Mouse (Mus musculus) MEL (cell line): ENCODE results near the gene Eng. TPM values are rescaled to one million over a fixed set of nuclear protein-coding genes. Genes with fewer than 3 reads are reported as not detected.

Source experiments
- DNase-seq: peaks from one replicate; pipeline ENCODE4 v3.0.0; 2011; ENCODE audit warnings: low read depth, low spot score
- H3K27ac ChIP-seq: 2 replicates; pipeline ENCODE4 v1.5.1; 2012; ENCODE audit warnings: low read depth, mild to moderate bottlenecking, control low read depth, low read length, moderate library complexity; ENCODE audit not compliant: control insufficient read depth
- H3K27me3 ChIP-seq, 2 experiments: fragments of 150-350 bp in 1 of 2; sonication (generic) in 1 of 2; 2 replicates each; pipeline ENCODE4 v1.6.1; 2012; ENCODE audit warnings: low read length in 2 of 2, mild to moderate bottlenecking in 2 of 2, improper control_type of control experiment in 1 of 2, moderate library complexity in 1 of 2; ENCODE audit not compliant: insufficient read depth in 2 of 2, control insufficient read depth in 1 of 2
- H3K36me3 ChIP-seq, 2 experiments: 2 replicates each; pipeline ENCODE4 v1.6.1; 2012 to 2014; ENCODE audit warnings: low read length in 2 of 2, improper control_type of control experiment in 1 of 2, inconsistent platforms in 1 of 2, mild to moderate bottlenecking in 1 of 2; ENCODE audit not compliant: insufficient read depth in 2 of 2, control insufficient read depth in 1 of 2
- H3K4me1 ChIP-seq, 2 experiments: fragments of 150-350 bp in 1 of 2; sonication (generic) in 1 of 2; 2 replicates each; pipeline ENCODE4 v1.6.1; 2012; ENCODE audit warnings: low read length in 2 of 2, improper control_type of control experiment in 1 of 2, mild to moderate bottlenecking in 1 of 2; ENCODE audit not compliant: insufficient read depth in 2 of 2, control insufficient read depth in 1 of 2
- H3K4me3 ChIP-seq, 2 experiments: fragments of 150-350 bp in 1 of 2; sonication (generic) in 1 of 2; 2 replicates each; pipeline ENCODE4 v1.5.1; 2012; ENCODE audit warnings: low read depth in 2 of 2, low read length in 2 of 2, mild to moderate bottlenecking in 2 of 2, moderate library complexity in 2 of 2, control low read depth in 1 of 2, improper control_type of control experiment in 1 of 2; ENCODE audit not compliant: control insufficient read depth in 1 of 2, insufficient read depth in 1 of 2
- H3K79me2 ChIP-seq: 2 replicates; pipeline ENCODE4 v1.6.1; 2012; ENCODE audit warnings: mild to moderate bottlenecking, low read length, moderate library complexity; ENCODE audit not compliant: control insufficient read depth, poor library complexity, insufficient read depth
- H3K9ac ChIP-seq: 2 replicates; pipeline ENCODE4 v1.6.1; 2012; ENCODE audit warnings: low read depth, mild to moderate bottlenecking, control low read depth, low read length, moderate library complexity; ENCODE audit not compliant: control insufficient read depth, poor library complexity, severe bottlenecking
- H3K9me3 ChIP-seq: fragments of 150-350 bp; sonication (generic); replicated peaks from 2 replicates; pipeline ENCODE4 v1.6.1; 2012; ENCODE audit warnings: mild to moderate bottlenecking, low read length, improper control_type of control experiment, moderate library complexity; ENCODE audit not compliant: insufficient read depth
- BHLHE40 ChIP-seq: IDR thresholded peaks from 2 replicates; pipeline ENCODE4 v1.6.1; 2012; ENCODE audit warnings: low read depth, mild to moderate bottlenecking, inconsistent platforms, low read length, improper control_type of control experiment, borderline replicate concordance
- CTCF ChIP-seq, 3 experiments: IDR thresholded peaks in 2 of 3; conservative IDR thresholded peaks in 1 of 3; 2 replicates each; pipeline ENCODE4 v1.5.1; 2011 to 2012; ENCODE audit warnings: low read length in 3 of 3, low read depth in 2 of 3, mild to moderate bottlenecking in 2 of 3, improper control_type of control experiment in 1 of 3, inconsistent platforms in 1 of 3, mixed read lengths in 1 of 3, moderate library complexity in 1 of 3; ENCODE audit not compliant: control insufficient read depth in 1 of 3, insufficient read depth in 1 of 3, poor library complexity in 1 of 3, severe bottlenecking in 1 of 3
- E2F4 ChIP-seq: IDR thresholded peaks from 2 replicates; pipeline ENCODE4 v1.6.1; 2011; ENCODE audit warnings: low read depth, low read length, improper control_type of control experiment, borderline replicate concordance
- ETS1 ChIP-seq: IDR thresholded peaks from 2 replicates; pipeline ENCODE4 v1.6.1; 2012; ENCODE audit warnings: low read depth, mild to moderate bottlenecking, inconsistent platforms, low read length, improper control_type of control experiment, moderate library complexity
- GATA1 ChIP-seq: IDR thresholded peaks from 2 replicates; pipeline ENCODE4 v1.6.1; 2011; ENCODE audit warnings: low read depth, low read length, improper control_type of control experiment
- HCFC1 ChIP-seq: IDR thresholded peaks from 2 replicates; pipeline ENCODE4 v1.6.1; 2012; ENCODE audit warnings: low read depth, mild to moderate bottlenecking, inconsistent platforms, low read length, improper control_type of control experiment, moderate library complexity
- KAT2A ChIP-seq: conservative IDR thresholded peaks from 2 replicates; pipeline ENCODE4 v1.6.1; 2012; ENCODE audit warnings: low read depth, low read length, improper control_type of control experiment, inconsistent platforms
- MAX ChIP-seq: IDR thresholded peaks from 2 replicates; pipeline ENCODE4 v1.6.1; 2011; ENCODE audit warnings: low read length, improper control_type of control experiment
- MAZ ChIP-seq: IDR thresholded peaks from 2 replicates; pipeline ENCODE4 v1.6.1; 2012; ENCODE audit warnings: low read depth, mild to moderate bottlenecking, inconsistent platforms, low read length, improper control_type of control experiment
- MXI1 ChIP-seq: IDR thresholded peaks from 2 replicates; pipeline ENCODE4 v1.6.1; 2011; ENCODE audit warnings: mild to moderate bottlenecking, low read depth, low read length, improper control_type of control experiment
- MYC ChIP-seq: IDR thresholded peaks from 2 replicates; pipeline ENCODE4 v1.6.1; 2011; ENCODE audit warnings: low read depth, mild to moderate bottlenecking, low read length, improper control_type of control experiment, moderate library complexity
- NELFE ChIP-seq: IDR thresholded peaks from 2 replicates; pipeline ENCODE4 v1.6.1; 2011; ENCODE audit warnings: low read depth, low read length, improper control_type of control experiment
- POLR2A ChIP-seq, 2 experiments: IDR thresholded peaks; 2 replicates each; pipeline ENCODE4 v1.6.1; 2011 to 2012; ENCODE audit warnings: low read length in 2 of 2, mild to moderate bottlenecking in 2 of 2, control low read depth in 1 of 2, improper control_type of control experiment in 1 of 2, low read depth in 1 of 2, moderate library complexity in 1 of 2; ENCODE audit not compliant: control insufficient read depth in 1 of 2, insufficient read depth in 1 of 2, poor library complexity in 1 of 2
- POLR2AphosphoS2 ChIP-seq: IDR thresholded peaks from 2 replicates; pipeline ENCODE4 v1.6.1; 2011; ENCODE audit warnings: low read length, improper control_type of control experiment
- SIN3A ChIP-seq: IDR thresholded peaks from 2 replicates; pipeline ENCODE4 v1.6.1; 2012; ENCODE audit warnings: low read length, improper control_type of control experiment, inconsistent platforms
- SMC3 ChIP-seq: IDR thresholded peaks from 2 replicates; pipeline ENCODE4 v1.6.1; 2011; ENCODE audit warnings: low read depth, low read length, improper control_type of control experiment
- TBP ChIP-seq: IDR thresholded peaks from 2 replicates; pipeline ENCODE4 v1.8.0; 2011; ENCODE audit warnings: low read depth, low read length, improper control_type of control experiment
- TCF12 ChIP-seq: IDR thresholded peaks from 2 replicates; pipeline ENCODE4 v1.6.1; 2014; ENCODE audit warnings: low read depth, mild to moderate bottlenecking, inconsistent platforms, low read length, improper control_type of control experiment, moderate library complexity
- USF1 ChIP-seq: IDR thresholded peaks from 2 replicates; pipeline ENCODE4 v1.6.1; 2014; ENCODE audit warnings: low read depth, mild to moderate bottlenecking, inconsistent platforms, low read length, improper control_type of control experiment, moderate library complexity
- ZKSCAN1 ChIP-seq: IDR thresholded peaks from 2 replicates; pipeline ENCODE4 v1.6.1; 2012; ENCODE audit warnings: low read depth, mild to moderate bottlenecking, inconsistent platforms, low read length, improper control_type of control experiment, moderate library complexity
- ZMIZ1 ChIP-seq: IDR thresholded peaks from 2 replicates; pipeline ENCODE4 v1.6.1; 2012; ENCODE audit warnings: low read depth, mild to moderate bottlenecking, inconsistent platforms, low read length, improper control_type of control experiment, moderate library complexity
- ZNF384 ChIP-seq: IDR thresholded peaks from 2 replicates; pipeline ENCODE4 v1.6.1; 2012; ENCODE audit warnings: low read depth, mild to moderate bottlenecking, inconsistent platforms, low read length, improper control_type of control experiment
- polyA plus RNA-seq, 2 experiments: library from polyadenylated mRNA; stranded (reverse) in 1 of 2; unstranded in 1 of 2; fragments of >175 nt in 1 of 2; fragments of >200 nt in 1 of 2; gene quantifications; 2 replicates each; pipeline versions ENCODE4 v1.2.1 to v1.2.4; 2012; ENCODE audit warnings: low replicate concordance in 2 of 2, low read depth in 1 of 2; ENCODE audit not compliant: insufficient read length in 2 of 2, insufficient read depth in 1 of 2, missing spikeins in 1 of 2
- total RNA-seq: library from RNA; depleted of rRNA; stranded (reverse); fragments of 300-350 nt; gene quantifications from 2 replicates; pipeline ENCODE4 v1.2.3, GENCODE M21; 2012

Eng gene
- total and polyA plus RNA-seq, 3 experiments: 0.73 to 1.0 TPM; not detected in 1

DNA sequence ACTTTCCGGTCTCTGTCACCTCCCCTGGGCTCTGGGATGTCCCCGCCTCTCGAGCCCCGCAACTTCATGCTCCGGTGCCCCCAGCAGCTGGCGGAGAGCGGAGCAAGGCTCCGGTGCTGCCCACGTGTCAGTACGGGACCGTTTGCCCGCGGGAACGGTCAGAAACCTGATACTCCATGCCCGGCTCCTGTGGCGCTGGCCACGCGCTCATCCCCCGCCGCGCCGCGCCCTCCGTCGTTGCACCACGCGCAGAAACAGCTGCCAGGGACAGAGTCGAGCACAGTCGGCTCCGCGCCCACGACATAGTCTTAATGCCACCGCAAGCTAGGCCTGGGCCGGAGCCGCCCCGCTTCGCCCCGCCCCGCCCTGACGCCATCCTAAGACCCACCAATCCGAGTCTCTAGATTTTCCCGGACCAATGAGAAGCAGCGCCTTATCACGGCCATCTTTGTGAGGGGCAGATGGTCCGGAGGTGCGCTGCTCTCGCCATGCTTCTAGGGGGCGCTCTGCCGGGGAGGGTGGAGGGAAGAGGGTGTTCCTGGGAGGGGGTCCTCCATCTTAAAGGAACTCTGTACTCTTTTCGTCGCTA, 47.5 kb downstream of the Eng start:
- Histone ChIP-seq H3K4me1 (peaks cover 0 to 15% of the 10 kb centered on the region in 2 experiments; a peak in 2 of 4 replicates), H3K36me3 (peaks cover 0 to 10% of the 10 kb centered on the region in 2 experiments; a peak in 2 of 4 replicates), H3K27ac (peak overlapping the region; percentile 71), H3K9ac (peak overlapping the region; percentile 97), H3K27me3 (no peaks in the 10 kb centered on the region), H3K4me3 (peak overlapping the region; percentile 58 to 89), H3K9me3 (no peaks in the 10 kb centered on the region), H3K79me2 (peaks cover 15% of the 10 kb centered on the region)
- TF ChIP-seq MAZ (peak; percentile 95; the same call in 1 of the 2 replicates), POLR2AphosphoS2 (peak; percentile 94), MXI1 (peak; percentile 97), TBP (peak; percentile 90), MYC (peak; percentile 77; the same call in 1 of the 2 replicates), ETS1 (0 out of 2 replicates have a peak, but pooled peaks have one; percentile 26), TCF12 (peak; percentile 89), CTCF (IDR thresholded peaks at IDR 0.05 in 2 of 3, conservative IDR thresholded peaks at IDR 0.05 in 1 of 3; ENCODE audit: control insufficient read depth in 1 of 3, insufficient read depth in 1 of 3, low read depth in 2 of 3, low read length in 3 of 3, poor library complexity in 1 of 3, severe bottlenecking in 1 of 3) (peak; percentile 76 to 95 (median 87)), ZMIZ1 (peak; percentile 92), MAX (peak; percentile 84), ZNF384 (no peak), SIN3A (peak; percentile 94), KAT2A (no peak; the same call in 1 of the 2 replicates), USF1 (peak; percentile 22; the same call in 1 of the 2 replicates), POLR2A (IDR thresholded peaks at IDR 0.05; ENCODE audit: control insufficient read depth in 1 of 2, insufficient read depth in 1 of 2, low read depth in 1 of 2, low read length in 2 of 2, poor library complexity in 1 of 2) (peak; percentile 95 to 98), BHLHE40 (no peak), SMC3 (no peak), E2F4 (no peak), HCFC1 (peak; percentile 84), ZKSCAN1 (no peak), NELFE (peak; percentile 96), GATA1 (peak; percentile 94)
- DNase-seq: peak; percentile 98
